Mouse (Mus musculus) midbrain, postnatal 0 days (tissue): ENCODE data around the gene Klf1. TPM values are rescaled to one million over a fixed set of nuclear protein-coding genes. Genes with fewer than 3 reads are reported as not detected.

Experiments
- ATAC-seq: fragments of 200-750 bp; cut with Nextera tagmentation; 2 replicates; pipeline ENCODE4 v1.8.0; 2017; ENCODE audit warnings: moderate number of reproducible peaks, mild to moderate bottlenecking, moderate TSS enrichment, moderate library complexity; ENCODE audit not compliant: low FRiP score
- DNase-seq: peaks from one replicate; pipeline ENCODE4 v3.0.0-alpha.2; 2015; ENCODE audit warnings: low spot score
- H3K27ac ChIP-seq: fragments of 300-500 bp; sonication (generic); 2 replicates; pipeline ENCODE4 v1.5.1; 2014; ENCODE audit warnings: low read depth, mild to moderate bottlenecking, low read length, mixed read lengths
- H3K27me3 ChIP-seq: fragments of 300-500 bp; sonication (generic); 2 replicates; pipeline ENCODE4 v1.6.1; 2014; ENCODE audit warnings: low read length, control low read depth, mixed read lengths; ENCODE audit not compliant: insufficient read depth
- H3K36me3 ChIP-seq: fragments of 300-500 bp; sonication (generic); 2 replicates; pipeline ENCODE4 v1.6.1; 2014; ENCODE audit warnings: low read length, control low read depth, mixed read lengths; ENCODE audit not compliant: insufficient read depth
- H3K4me1 ChIP-seq: fragments of 300-500 bp; sonication (generic); 2 replicates; pipeline ENCODE4 v1.6.1; 2014; ENCODE audit warnings: mild to moderate bottlenecking, control low read depth, antibody characterized with exemption, low read length, mixed read lengths; ENCODE audit not compliant: insufficient read depth
- H3K4me2 ChIP-seq: fragments of 300-500 bp; sonication (generic); 2 replicates; pipeline ENCODE4 v1.6.1; 2014; ENCODE audit warnings: low read depth, mild to moderate bottlenecking, low read length, mixed read lengths; ENCODE audit not compliant: poor library complexity, severe bottlenecking
- H3K4me3 ChIP-seq: fragments of 300-500 bp; sonication (generic); 2 replicates; pipeline ENCODE4 v1.5.1; 2014; ENCODE audit warnings: low read depth, mild to moderate bottlenecking, low read length, moderate library complexity
- H3K9ac ChIP-seq: fragments of 300-500 bp; sonication (generic); replicated peaks from 2 replicates; pipeline ENCODE4 v1.6.1; 2014; ENCODE audit warnings: mild to moderate bottlenecking, low read length, moderate library complexity, mixed read lengths; ENCODE audit not compliant: poor library complexity, severe bottlenecking
- H3K9me3 ChIP-seq: fragments of 300-500 bp; sonication (generic); 2 replicates; pipeline ENCODE4 v1.6.1; 2016; ENCODE audit warnings: low read length, control low read depth
- CTCF ChIP-seq: IDR thresholded peaks from 2 replicates; pipeline ENCODE4 v1.5.1; 2016; ENCODE audit warnings: antibody characterized with exemption, mild to moderate bottlenecking
- WGBS: fragments of 180-500 bp; shearing (Covaris S2); extraction: QIAGEN DNeasy Blood & Tissue Kit; methylation state at CpG from one replicate; pipeline ENCODE4 v1.1.7; 2014; 5-methylcytosine and 5-hydroxymethylcytosine counted together
- polyA plus RNA-seq: library from polyadenylated mRNA; unstranded; fragments of >200 nt; fragmentation: Nextera tagmentation; extraction: Ambion mirVana; gene quantifications from 2 replicates; pipeline ENCODE4 v1.2.1, GENCODE M21; 2015
- total RNA-seq: library from RNA; depleted of rRNA; stranded (reverse); fragments of >200 nt; gene quantifications from 2 replicates; pipeline ENCODE4 v1.2.3, GENCODE M21; 2014

Klf1 gene
- total and polyA plus RNA-seq, 2 experiments from 2014 or later: 0.52 TPM; not detected in 1

- H3K4me1 ChIP-seq: peaks cover 5% of the 10 kb centered on the region
- no peak for TF ChIP-seq CTCF
- ATAC-seq (no peak), DNase-seq (no peak)
- peak overlapping the region; percentile 93 for H3K4me3 ChIP-seq
- H3K27me3 ChIP-seq: no peaks in the 10 kb centered on the region
- no peaks in the 10 kb centered on the region for H3K9me3 ChIP-seq
- H3K9ac ChIP-seq: peak overlapping the region; percentile 99
- WGBS: 7% methylated on average over 14 of the region's 14 CpGs
- H3K4me2 ChIP-seq: peak overlapping the region; percentile 93
- peaks cover 5% of the 10 kb centered on the region for H3K36me3 ChIP-seq
- peak overlapping the region; percentile 97 for H3K27ac ChIP-seq
These were observed 33.8 kb downstream of the Klf1 start for GRCm38 (mm10) chr8:84935489-84935888.

DNA sequence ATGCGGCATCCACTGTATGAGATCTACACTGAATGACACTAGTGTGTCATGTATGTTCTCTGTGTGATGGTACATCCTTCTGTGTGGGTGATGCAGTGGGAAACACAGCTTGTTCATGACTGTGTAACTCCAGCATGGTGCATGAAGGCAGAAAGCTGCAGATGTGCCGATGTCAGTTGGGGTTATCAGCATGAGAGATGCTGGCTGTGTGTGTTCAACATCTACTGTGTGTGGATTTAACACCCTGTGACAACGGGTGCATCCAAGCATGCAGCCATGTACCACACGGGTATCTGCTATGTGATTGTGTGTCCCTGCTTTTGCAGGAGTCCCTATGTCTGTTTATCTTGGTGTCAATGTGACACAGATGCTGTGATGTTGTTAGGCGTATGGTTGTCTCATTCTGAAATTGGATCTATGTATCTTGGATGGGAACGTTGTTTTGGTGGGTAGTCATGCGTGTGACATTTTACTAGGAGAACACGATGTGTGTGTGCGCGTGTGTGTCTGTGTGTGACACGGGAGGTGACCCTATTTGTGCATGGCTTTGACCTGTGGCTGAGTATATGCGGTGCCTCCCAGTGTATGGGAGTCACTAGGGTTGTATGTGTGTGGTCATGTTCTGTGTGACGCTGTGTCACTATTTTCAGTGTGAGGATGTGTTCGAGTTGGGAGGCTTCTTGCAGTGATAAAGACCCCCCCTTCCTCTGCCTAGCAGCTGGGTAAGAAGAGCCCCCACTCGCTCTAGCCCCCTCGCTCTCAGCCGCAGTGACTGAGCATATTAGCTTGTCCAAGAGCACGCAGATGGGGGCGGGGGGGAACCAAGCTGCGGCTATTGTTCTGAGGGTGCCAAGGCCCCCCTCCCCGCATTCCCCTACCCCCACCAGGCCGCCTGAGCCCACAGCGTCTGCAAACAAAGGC lies 34.6 kb downstream of the Klf1 start:
- TF ChIP-seq CTCF: no peak
- DNase-seq (peak; percentile 49), ATAC-seq (peak; percentile 62)
- Histone ChIP-seq H3K4me3 (peak overlapping the region; percentile 93), H3K36me3 (peaks cover 2% of the 10 kb centered on the region; the same call in 1 of the 2 replicates), H3K4me1 (peaks cover 5% of the 10 kb centered on the region), H3K27ac (peak overlapping the region; percentile 97), H3K4me2 (peak overlapping the region; percentile 93), H3K27me3 (no peaks in the 10 kb centered on the region), H3K9ac (peak overlapping the region; percentile 99), H3K9me3 (no peaks in the 10 kb centered on the region)
- 8% methylated on average over 23 of the region's 23 CpGs for WGBS

GRCm38 (mm10) chr8:84936962-84937546 lies 35.3 kb downstream of the Klf1 start, which contains the start of gene Mast1:
Gene Mast1 (minus strand): TSS chr8:84937359.
- 2% methylated on average over 39 of the region's 50 CpGs for WGBS
- Histone ChIP-seq H3K36me3 (no peaks in the 10 kb centered on the region), H3K4me1 (peaks cover 5% of the 10 kb centered on the region), H3K4me2 (peak within 1 kb of the TSS; percentile 93), H3K9me3 (no peaks in the 10 kb centered on the region), H3K9ac (peak within 1 kb of the TSS; percentile 99), H3K27me3 (no peaks in the 10 kb centered on the region), H3K27ac (peak within 1 kb of the TSS; percentile 97), H3K4me3 (peak within 1 kb of the TSS; percentile 93)
- TF ChIP-seq CTCF: peak; percentile 75
- DNase-seq (peak; percentile 86), ATAC-seq (peak; percentile 67)

DNA sequence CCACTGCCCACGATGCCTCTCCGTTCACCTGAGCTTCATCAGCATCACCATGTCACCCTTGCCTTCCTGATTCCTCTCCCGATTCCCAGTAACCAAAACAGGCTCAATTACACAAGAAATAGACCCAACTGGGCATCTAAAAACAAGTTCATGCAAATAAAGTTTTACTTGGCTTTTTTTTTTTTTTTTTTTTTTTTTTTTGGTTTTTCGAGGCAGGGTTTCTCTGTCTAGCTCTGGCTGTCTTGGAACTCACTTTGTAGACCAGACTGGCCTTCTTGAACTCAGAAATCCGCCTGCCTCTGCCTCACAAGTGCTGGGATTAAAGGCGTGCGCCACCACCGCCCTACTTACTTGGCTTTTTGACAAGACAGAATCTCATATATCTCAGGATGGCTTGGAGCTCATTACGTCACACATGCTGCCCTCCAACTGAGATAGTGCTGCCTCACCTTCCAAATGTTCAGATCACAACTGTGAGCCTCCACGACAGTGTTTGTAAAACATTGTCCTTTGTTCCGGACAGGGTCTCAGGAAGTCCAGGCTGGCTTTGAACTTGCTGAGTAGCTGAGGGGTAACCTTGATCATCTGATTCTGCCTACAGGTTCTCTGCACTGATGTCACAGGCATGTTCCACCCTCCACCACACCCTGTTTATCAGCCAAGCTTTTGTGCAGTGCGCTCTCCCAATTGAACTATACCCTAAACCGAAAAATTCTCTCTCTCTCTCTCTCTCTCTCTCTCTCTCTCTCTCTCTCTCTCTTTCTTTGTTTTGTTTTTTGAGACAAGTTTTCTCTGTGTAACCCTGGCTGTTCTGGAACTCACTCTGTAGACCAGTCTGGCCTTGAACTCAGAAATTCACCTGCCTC lies 36.1 kb downstream of the Klf1 start:
- ATAC-seq: no peak
- H3K4me2 ChIP-seq: peak overlapping the region; percentile 93
- H3K4me1 ChIP-seq: peaks cover 5% of the 10 kb centered on the region
- WGBS: 59% methylated on average over 13 of the region's 13 CpGs
- no peak for TF ChIP-seq CTCF
- peak overlapping the region; percentile 97 for H3K27ac ChIP-seq
- H3K27me3 ChIP-seq: no peaks in the 10 kb centered on the region
- no peaks in the 10 kb centered on the region for H3K36me3 ChIP-seq
- no peaks in the 10 kb centered on the region for H3K9me3 ChIP-seq
- H3K9ac ChIP-seq: peak overlapping the region; percentile 99
- H3K4me3 ChIP-seq: peak overlapping the region; percentile 93
- no peak for DNase-seq

DNA sequence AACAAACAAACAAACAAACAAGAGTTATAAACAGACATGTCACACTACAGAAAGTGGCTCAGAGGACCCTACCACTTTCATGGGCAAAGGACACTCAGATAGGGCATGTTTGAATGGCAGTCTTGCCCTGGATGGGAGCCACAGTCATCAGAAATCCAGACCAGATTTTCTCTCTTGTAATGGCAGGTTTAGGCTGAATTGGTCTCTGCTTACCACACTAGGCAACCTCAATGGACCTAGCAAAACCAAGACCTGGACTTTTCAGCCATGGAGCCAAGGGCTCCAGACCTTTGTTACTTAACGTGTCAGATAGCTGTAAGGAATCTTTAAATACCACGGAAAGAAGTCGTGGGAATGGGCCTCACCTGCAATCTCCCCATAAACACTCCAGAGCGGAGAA lies 42.0 kb downstream of the Klf1 start:
- Histone ChIP-seq H3K4me1 (no peaks in the 10 kb centered on the region; the same call in 1 of the 2 replicates), H3K4me2 (peak overlapping the region; percentile 69), H3K27me3 (0 out of 2 replicates have a peak, but pooled peaks cover 4% of the 10 kb centered on the region), H3K27ac (no peak overlapping the region), H3K9ac (no peak overlapping the region), H3K9me3 (no peaks in the 10 kb centered on the region), H3K36me3 (no peaks in the 10 kb centered on the region), H3K4me3 (peak overlapping the region; percentile 77; the same call in 1 of the 2 replicates)
- TF ChIP-seq CTCF: no peak
- DNase-seq (peak; percentile 48), ATAC-seq (no peak)
- WGBS: 23% methylated on average over 4 of the region's 4 CpGs
